Mouse (Mus musculus): ENCODE results near the gene Calm2.

Calm2 gene

DNA sequence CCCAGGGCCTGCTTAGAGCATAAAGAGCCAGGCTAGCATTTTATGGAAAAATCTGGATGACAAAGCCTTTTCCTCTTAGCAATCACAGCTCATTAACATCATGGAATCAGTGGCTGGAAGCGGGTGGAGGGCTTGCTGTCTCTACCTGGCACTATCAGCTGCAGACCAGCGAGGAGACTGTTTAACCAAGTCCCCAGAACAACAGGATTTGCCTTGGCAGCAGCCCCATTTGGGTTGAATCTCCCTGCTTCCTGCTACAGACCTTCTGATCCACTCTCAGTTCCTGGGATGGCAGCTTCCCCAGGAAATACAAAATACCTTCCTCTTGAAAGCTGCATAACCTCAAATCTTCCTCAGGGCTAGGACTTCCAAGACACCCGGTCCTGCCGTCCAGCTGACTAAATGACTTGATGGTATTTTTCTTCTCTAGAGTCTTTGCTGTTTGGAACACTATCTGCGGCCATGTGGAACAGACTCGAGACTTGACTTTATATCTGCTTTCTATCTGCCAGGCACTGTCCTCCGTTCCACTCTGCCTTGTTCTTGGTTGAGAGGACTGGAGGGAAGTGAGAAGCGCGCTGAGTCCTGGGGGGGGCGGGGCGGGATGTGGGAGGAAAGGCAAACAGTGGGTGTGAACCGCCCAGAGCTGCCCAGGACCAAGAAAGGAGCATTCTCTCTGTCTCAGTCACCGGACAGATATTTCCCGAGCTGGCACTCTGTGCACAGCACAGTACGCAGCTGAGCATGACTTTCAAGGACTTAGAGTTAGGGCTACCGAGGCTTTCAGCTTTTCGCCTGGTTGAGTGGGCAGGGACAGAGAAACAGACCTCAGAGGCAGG, 12.4 kb upstream of the Calm2 start:
- DNase-seq: peak; percentile 70 to 72

DNA sequence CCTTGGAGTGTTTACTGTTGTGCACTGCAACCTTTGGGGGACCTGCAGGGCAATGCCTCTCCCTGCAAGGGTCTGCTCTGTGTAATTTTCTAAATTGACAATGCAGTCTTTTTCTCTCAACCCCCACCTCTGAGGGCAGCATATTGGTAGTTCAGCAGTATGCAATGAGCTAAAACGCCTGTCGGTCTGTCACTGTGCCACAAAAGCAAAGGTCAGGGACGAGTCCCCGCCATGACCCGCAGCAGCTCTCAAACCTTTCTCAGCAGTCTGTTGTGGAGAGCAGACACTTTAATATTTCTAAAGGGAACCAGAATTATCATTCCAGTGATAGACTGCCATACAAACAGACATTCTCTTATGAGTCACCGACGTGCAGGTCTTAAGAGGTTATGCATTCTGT, 11.2 kb upstream of the Calm2 start:
- DNase-seq: no peak

GRCm38 (mm10) chr17:87454121-87454520, 7.4 kb upstream of the Calm2 start:
- DNase-seq: no peak

DNA sequence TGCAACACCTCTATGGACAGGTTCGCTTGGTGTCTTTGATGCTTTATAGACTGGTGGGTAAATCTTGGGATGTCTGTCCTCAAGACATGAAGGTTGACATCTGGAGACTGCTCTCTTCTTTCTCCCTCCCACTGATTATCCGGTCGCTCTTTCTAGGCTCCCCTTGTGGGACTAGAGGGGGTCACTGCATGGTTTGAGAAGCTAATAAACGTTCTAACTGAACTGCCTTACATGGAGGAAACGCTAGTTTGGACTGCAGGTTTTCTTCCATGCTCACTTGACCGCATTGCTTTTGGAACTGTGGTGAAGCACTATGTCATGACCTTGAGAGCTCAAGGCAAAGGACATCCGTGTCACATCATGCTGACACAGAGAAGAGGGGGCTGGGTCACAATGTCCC, 6.6 kb upstream of the Calm2 start:
- no peak for DNase-seq

GRCm38 (mm10) chr17:87448881-87449280, 2.1 kb upstream of the Calm2 start:
- no peak for DNase-seq

DNA sequence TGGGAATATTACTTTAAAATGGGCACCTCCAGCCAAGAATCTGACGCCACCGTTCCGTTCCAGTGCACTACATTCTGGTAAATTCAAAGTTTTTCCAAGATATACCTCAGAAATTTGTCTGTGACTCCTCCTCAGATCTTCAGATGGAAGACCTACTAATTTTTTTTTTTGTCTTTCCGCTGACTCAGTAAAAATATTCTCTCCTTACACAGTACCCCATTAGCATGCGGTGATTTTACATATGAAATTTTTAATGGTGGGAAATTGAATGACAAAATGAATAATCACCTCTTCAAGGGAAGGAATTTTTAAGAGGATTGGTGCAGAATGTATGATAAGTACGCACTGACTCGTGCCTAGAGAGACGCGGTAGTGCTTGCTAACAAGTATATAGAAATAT, 1.6 kb upstream of the Calm2 start:
- no peak for DNase-seq

DNA sequence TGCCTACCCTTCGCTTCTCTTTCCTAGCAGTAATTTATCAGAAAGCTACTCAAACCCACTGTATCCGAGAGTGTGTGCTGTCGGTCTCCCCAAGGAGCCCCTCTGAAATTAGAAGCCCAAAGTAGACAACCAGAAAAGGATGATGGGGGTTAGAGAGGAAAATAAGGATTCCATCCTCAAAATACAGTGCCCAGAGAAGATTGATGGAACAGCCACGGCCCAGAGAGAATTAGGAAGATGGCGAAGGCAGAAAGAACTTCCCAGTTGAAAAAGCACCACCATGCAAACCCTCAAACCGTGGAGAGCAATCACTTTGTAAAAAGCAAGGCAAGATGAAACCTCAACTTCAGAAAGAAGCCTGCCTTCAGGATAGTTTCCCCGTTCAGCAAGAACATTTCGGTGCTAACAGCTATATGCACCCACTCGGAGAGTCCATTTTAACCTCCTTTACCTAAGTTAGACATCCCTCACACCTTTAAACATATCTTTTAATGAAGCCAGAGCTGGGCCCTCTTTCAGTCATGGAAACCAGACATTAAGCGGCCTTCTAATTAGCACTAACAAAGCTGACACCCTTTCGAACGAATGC, 971 bp upstream of the Calm2 start:
- no peak for DNase-seq

DNA sequence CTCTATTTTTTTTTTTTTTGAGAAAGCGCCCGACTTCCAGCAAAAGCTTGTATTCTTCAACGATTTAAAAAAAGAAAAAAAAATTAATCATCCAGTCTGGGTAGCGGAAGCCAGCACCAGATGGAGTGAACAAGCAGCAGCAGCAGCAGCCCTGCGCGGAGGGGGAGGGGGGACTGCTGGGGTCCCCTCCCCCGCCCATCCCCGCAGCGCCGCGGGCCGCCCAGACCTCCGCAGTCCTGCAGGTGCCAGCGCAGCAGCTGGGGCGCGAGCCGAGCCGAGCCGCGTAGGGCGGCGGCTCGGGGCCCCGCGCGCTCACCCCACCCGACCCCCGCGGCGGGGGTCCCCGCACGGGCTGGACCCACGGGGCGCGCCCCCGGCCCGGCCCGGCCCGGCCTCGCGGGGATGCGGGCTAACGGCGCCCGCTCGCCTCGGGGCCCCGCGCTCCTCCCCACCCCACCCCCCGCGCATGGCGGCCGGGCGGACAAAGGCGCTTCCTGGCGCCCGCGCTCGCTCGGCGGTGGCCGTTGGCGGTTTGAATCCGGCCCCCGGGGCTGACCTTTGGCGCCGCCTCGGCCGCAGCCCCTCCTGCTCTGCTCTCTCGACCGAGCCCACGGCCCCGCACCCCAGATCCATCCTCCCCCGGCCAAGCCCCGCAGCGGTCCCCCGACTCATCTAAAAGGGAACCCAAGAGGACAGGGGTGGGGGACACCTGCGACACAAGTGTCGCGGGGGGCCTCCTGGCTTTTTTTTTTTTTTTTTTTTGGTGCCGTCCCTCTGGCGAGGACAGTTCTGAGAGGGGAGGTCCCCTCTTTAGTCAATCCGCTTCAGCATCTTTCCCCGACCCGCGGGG, 593 bp downstream of the Calm2 start:
- peak; percentile 53 to 63 for DNase-seq

DNA sequence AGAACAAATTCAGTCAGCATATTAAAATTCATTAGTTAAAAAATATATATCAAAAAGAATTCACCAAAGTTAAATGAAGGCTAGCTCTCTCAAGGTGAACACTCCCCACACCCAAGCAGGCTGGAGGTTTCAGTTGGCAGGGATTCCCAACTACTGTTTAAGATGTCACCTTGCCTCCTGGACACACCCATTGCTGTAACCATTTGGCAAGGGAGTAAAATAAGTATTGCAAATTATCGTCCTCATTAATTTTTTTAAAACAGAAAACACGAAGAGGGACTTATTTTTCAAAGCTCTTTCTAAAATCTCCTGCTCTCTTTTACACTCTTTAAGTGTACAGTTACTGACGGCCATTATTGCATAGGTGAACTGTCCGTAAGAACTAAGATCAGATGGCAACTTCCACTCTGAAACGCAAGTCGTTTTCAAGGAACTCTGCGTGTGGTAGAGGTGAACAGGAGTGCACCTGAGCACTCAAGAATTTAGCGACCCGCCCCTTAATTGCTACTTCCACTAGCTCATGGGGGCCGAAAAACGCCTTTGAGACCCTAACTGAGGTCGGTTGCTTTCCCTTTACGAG, 1.3 kb downstream of the Calm2 start:
- DNase-seq: peak in 1 of 2 experiments; percentile 25

DNA sequence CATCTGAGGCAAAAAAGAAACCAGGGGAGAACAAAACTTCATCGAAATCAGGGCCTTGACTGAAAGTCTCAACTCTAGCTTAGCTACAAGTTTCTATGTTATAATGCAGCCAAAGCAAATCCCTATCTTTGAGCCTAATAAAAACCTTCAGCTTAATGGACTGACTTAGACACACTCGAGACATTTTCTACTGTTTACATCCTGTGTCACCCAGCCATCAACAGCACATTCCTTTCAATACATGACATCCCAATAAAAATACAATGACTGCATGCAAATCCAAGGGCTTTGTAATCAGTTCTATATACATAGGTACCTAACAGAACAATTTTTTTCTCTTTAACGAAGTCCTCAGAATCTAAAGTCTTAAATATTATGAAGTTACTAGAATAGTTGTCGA, 2.0 kb downstream of the Calm2 start:
- DNase-seq: no peak

GRCm38 (mm10) chr17:87441537-87441936, 5.2 kb downstream of the Calm2 start:
- DNase-seq: no peak

GRCm38 (mm10) chr17:87439441-87439840, 7.3 kb downstream of the Calm2 start:
- peak in 1 of 2 experiments; percentile 34 for DNase-seq

GRCm38 (mm10) chr17:87433929-87434328, 12.8 kb downstream of the Calm2 start:
- no peak for DNase-seq

GRCm38 (mm10) chr17:87432743-87433142, 14.0 kb downstream of the Calm2 start:
- DNase-seq: no peak

DNA sequence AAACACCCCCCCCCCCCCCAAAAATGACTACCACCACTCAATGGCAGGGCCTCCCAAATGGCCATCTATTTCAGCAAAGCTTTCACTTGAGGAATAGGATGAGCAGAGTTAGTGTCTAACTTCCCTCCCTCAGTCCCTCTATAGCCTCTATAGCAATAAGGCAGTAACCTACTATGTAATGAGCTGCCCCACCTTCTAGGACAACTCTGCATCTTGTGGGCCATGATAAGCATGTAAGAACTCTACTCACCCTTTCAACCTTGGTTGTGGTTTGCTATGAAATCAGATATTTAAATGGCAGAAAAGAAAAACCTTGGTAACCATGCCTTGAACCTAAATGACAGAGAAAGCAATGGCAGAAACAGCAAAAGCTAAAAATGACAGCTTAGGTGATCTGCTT, 14.4 kb downstream of the Calm2 start:
- no peak for DNase-seq

DNA sequence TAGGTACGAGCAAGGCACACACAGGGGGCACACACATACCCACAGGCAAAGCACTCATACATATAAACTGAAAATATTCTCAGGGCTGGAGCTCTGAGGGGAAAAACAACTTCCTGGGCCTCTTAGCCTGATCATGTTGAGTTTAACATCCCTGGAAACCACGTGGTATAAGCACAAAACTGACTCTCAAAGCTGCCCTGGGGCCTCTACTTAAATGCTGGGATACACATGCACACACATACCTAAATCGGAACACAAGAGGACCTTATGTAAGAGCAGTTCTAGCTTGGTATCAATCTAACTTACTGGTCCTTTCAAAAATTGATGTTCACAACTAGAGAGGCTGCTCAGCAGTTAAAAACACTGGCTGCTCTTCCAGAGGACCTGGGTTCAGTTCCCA, 17.3 kb downstream of the Calm2 start:
- DNase-seq: no peak

DNA sequence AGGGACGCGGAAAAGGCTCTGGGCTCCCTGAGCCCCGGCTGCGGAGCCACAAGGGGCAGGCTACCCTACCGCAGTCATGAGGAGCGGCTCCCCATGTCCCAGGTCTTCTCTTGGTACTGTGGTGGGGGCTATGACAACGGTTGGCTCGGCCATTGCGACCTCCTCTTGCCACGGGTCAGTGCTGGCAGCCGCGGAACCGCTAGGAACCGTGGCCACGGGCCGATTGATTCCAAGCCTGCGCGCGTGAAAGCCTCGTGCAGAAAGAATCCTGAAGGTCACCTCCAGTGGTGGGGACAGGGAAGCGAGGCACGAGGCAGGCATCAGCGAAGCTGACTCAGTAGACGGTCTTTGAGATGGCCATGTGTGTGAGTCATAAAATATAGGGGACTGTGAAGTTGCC, 19.2 kb downstream of the Calm2 start, which contains the start of gene Stpg4:
TSS of gene Stpg4 (minus strand) at position 231 of the 400 bp plus-strand sequence.
- DNase-seq: no peak

GRCm38 (mm10) chr17:87418082-87418481, 28.7 kb downstream of the Calm2 start:
- DNase-seq: no peak

DNA sequence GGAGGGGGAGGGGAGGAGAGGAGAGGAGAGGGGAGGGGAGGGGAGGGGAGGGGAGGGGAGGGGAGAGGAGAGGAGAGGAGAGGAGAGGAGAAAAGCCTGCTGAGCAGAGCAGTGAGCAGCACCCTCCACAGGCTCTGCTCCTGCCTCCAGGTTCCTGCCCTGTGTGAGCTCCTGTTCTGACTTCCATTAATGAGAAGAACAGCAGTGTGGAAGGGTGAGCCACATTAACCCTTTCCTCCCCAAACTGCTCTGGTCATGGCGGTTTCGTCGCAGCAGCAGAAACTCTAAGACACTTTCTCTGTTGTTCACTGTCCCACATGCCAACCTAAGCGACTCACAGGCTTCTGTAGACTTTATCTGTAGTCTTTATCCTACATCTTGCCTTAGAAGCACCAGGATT, 40.1 kb downstream of the Calm2 start:
- DNase-seq: no peak

- peak; percentile 43 to 49 for DNase-seq
These were observed 41.2 kb downstream of the Calm2 start for GRCm38 (mm10) chr17:87405576-87405975.

DNA sequence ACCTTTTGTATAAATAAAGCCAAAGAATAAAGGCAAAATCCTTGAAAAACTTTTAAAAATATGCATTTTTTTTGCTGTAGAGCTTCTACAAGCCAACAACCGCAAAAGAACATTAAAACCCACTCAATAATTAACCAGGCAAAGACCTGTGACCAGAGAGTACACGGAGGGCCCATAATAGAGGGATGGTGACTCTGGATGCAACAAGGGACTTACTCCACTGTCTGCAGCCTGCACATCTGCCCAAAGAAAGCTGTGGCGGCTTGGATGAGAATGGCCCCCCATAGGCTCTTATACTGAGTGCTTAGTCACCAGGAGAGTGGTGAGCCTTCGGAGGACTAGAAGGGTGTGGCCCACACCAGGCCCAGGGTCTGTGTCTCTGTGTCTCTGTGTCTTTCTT, 43.3 kb downstream of the Calm2 start:
- DNase-seq: no peak

GRCm38 (mm10) chr17:87402444-87402843, 44.3 kb downstream of the Calm2 start:
- no peak for DNase-seq

- DNase-seq: peak in 1 of 2 experiments; percentile 18
These were observed 49.6 kb downstream of the Calm2 start for GRCm38 (mm10) chr17:87397088-87397487.
